Mouse (Mus musculus): Measurements from ENCODE around the gene Cxcl5. TPM values are rescaled to one million over a fixed set of nuclear protein-coding genes. Genes with fewer than 3 reads are reported as not detected.
A peak's percentile ranks its signal among the peaks of the same experiment; 100 is the strongest.

Cxcl5 gene
- polyA plus RNA-seq, 2 experiments = 1.3 to 1.4 TPM

DNA sequence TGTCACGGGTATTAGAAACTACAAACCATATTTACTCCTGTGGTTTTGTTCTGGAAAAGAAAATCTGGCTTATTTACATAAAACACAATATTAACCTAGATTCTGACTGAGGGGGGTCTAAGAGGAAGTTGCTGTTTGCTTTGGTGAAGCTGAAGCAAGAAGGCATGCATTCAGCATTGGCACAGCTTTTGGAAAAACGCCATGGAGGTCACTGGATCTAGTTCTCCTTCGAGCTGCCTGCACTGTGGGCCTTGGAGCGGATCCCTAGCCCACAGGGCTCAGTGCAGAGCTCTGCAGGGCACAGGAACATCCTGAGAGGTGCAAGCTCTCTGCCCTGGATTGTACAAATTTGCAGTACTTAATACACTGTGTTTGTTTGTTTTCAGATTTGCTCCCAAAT, 27.7 kb upstream of the Cxcl5 start:
- DNase-seq (ENCODE audit: low spot score) = peak; percentile 11

DNA sequence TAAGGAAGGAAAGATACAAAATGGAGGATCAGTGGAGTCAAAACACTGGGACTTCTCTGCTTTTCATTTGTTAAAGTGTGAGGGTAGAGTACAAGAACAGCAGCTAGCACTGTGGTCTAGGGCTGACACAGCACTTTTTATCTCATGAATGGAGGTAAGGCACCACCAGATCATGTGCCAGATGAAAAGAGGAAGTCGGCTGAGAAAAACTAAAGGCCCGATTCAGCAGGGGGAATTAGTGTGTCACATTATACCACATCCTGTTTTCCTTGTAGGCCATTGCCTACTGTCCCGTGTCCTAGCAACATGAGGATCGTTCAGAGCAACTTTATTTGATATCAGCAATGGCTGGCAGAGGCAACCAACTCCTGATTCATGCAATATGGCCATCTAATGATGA, 17.1 kb upstream of the Cxcl5 start:
- ATAC-seq (ENCODE audit: low FRiP score, low read depth) (no peak), DNase-seq (ENCODE audit: low spot score) (no peak)
- Histone ChIP-seq H3K36me3 (ENCODE audit: control insufficient read depth, insufficient read depth, low read length) (no peaks in the 10 kb centered on the region), H3K4me1 (ENCODE audit: control insufficient read depth, insufficient read depth, low read length) (no peaks in the 10 kb centered on the region), H3K4me3 (replicated peaks; ENCODE audit: low read length) (no peak overlapping the region), H3K27me3 (ENCODE audit: control insufficient read depth, insufficient read depth, low read length) (no peaks in the 10 kb centered on the region), H3K9ac (ENCODE audit: low read depth, low read length, severe bottlenecking) (no peak overlapping the region), H3K27ac (replicated peaks; ENCODE audit: low read depth, low read length) (no peak overlapping the region), H3K4me2 (replicated peaks; ENCODE audit: low read depth, low read length, severe bottlenecking) (no peak overlapping the region), H3K9me3 (ENCODE audit: control insufficient read depth, low read length) (no peaks in the 10 kb centered on the region)
- no peak for TF ChIP-seq POLR2A (IDR thresholded peaks at IDR 0.05; ENCODE audit: borderline replicate concordance, extremely low read depth, insufficient read depth, insufficient read length)
- WGBS = 62% methylated on average over 4 of the region's 4 CpGs

More for the DNA sequence above, 27.7 kb upstream of the Cxcl5 start:
- 62% methylated on average over 4 of the region's 4 CpGs for WGBS
- TF ChIP-seq POLR2A (IDR thresholded peaks at IDR 0.05; ENCODE audit: borderline replicate concordance, extremely low read depth, insufficient read depth, insufficient read length) = no peak
- 0 out of 2 replicates have a peak, but pooled peaks have one; percentile 15 for ATAC-seq (ENCODE audit: low FRiP score, low read depth)
- Histone ChIP-seq H3K4me3 (replicated peaks; ENCODE audit: low read length) (no peak overlapping the region), H3K36me3 (ENCODE audit: control insufficient read depth, insufficient read depth, low read length) (no peaks in the 10 kb centered on the region), H3K27me3 (ENCODE audit: control insufficient read depth, insufficient read depth, low read length) (no peaks in the 10 kb centered on the region), H3K27ac (replicated peaks; ENCODE audit: low read depth, low read length) (no peak overlapping the region), H3K9ac (ENCODE audit: low read depth, low read length, severe bottlenecking) (no peak overlapping the region), H3K9me3 (ENCODE audit: control insufficient read depth, low read length) (no peaks in the 10 kb centered on the region), H3K4me2 (replicated peaks; ENCODE audit: low read depth, low read length, severe bottlenecking) (no peak overlapping the region), H3K4me1 (ENCODE audit: control insufficient read depth, insufficient read depth, low read length) (peaks cover 4% of the 10 kb centered on the region; the same call in 1 of the 2 replicates)

DNA sequence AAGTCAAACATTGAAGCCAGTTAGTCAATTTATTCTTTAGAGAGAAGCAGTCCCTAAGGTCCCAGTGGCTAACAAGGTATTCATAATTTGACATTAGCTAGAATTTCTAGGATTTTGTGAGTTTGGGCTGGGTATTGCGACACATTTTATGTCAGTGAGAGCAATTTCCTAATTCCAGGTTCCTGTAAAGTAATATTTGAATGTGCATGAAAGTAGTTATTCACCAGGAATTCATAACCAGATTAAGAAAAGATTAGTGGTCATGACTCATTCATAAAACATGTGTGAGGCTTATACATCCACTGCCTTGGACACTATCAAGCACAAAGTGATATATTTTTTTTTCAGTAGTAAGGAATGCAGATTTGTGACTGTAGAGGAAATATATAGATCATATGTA, 5.2 kb upstream of the Cxcl5 start:
- Histone ChIP-seq H3K27me3 (ENCODE audit: control insufficient read depth, insufficient read depth, low read length) (peaks cover 3% of the 10 kb centered on the region; the same call in 1 of the 2 replicates), H3K27ac (replicated peaks; ENCODE audit: low read depth, low read length) (no peak overlapping the region), H3K36me3 (ENCODE audit: control insufficient read depth, insufficient read depth, low read length) (no peaks in the 10 kb centered on the region), H3K9ac (ENCODE audit: low read depth, low read length, severe bottlenecking) (no peak overlapping the region), H3K4me2 (replicated peaks; ENCODE audit: low read depth, low read length, severe bottlenecking) (no peak overlapping the region), H3K4me1 (ENCODE audit: control insufficient read depth, insufficient read depth, low read length) (peaks cover 17% of the 10 kb centered on the region; the same call in 1 of the 2 replicates), H3K4me3 (replicated peaks; ENCODE audit: low read length) (no peak overlapping the region), H3K9me3 (ENCODE audit: control insufficient read depth, low read length) (no peaks in the 10 kb centered on the region)
- 81% methylated on average over 1 of the region's 1 CpGs for WGBS
- no peak for TF ChIP-seq POLR2A (IDR thresholded peaks at IDR 0.05; ENCODE audit: borderline replicate concordance, extremely low read depth, insufficient read depth, insufficient read length)
- DNase-seq (ENCODE audit: low spot score) (no peak), ATAC-seq (ENCODE audit: low FRiP score, low read depth) (no peak)

DNA sequence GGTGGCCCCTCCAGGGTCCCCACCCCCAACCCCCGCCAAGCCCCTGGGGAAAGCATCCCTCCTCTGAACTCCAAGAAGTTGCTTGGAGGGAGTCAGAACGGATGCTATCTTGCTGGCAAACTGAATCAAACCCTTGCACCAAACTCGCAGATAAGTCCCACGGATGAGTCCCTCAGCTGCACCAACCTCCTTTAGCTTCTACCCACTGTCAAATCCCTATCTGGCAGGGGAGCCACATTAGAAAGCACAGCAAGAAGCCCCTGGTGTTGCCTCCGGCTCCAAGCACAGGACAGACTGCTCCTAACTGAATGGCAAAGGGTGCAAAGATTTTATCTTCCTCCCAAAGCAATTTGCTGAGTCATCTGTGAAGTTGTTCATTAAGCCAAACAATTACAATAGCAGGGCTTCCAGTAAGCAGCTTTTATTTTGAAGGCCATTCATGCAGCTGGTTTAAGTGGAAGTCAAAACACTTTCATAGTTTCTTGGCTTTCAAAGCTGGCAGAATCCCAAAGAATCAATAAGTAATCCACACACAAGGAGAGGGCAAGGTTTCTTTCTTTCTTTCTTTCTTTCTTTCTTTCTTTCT, 1.0 kb upstream of the Cxcl5 start:
- no peak overlapping the region for H3K27ac ChIP-seq (replicated peaks; ENCODE audit: low read depth, low read length)
- peak; percentile 39 for DNase-seq (ENCODE audit: low spot score)
- WGBS = 30% methylated on average over 5 of the region's 5 CpGs

DNA sequence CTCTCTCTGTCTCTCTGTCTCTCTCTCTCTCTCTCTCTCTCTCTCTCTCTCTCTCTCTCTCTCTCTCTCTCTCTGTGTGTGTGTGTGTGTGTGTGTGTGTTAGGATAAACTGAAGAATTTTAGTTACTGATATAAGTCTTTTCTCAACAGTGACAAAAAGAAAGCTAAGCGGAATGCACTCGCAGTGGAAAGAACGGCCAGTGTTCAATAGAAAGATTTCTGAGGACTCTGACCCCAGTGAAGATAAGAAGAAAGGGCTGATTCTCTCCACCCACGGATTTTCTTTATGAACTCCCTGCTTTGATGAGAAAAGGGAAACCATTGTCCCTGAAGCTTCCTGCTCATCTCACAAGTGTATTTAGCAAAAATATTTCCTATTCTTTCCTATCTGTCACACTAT, 1.1 kb downstream of the Cxcl5 start:
- Histone ChIP-seq H3K9me3 (ENCODE audit: control insufficient read depth, low read length) (no peaks in the 10 kb centered on the region), H3K4me2 (replicated peaks; ENCODE audit: low read depth, low read length, severe bottlenecking) (no peak overlapping the region), H3K4me3 (replicated peaks; ENCODE audit: low read length) (no peak overlapping the region), H3K27ac (replicated peaks; ENCODE audit: low read depth, low read length) (no peak overlapping the region), H3K27me3 (ENCODE audit: control insufficient read depth, insufficient read depth, low read length) (peaks cover 13% of the 10 kb centered on the region), H3K36me3 (ENCODE audit: control insufficient read depth, insufficient read depth, low read length) (no peaks in the 10 kb centered on the region), H3K9ac (ENCODE audit: low read depth, low read length, severe bottlenecking) (no peak overlapping the region), H3K4me1 (ENCODE audit: control insufficient read depth, insufficient read depth, low read length) (peaks cover 21% of the 10 kb centered on the region)
- ATAC-seq (ENCODE audit: low FRiP score, low read depth) (no peak), DNase-seq (ENCODE audit: low spot score) (no peak)
- no peak for TF ChIP-seq POLR2A (IDR thresholded peaks at IDR 0.05; ENCODE audit: borderline replicate concordance, extremely low read depth, insufficient read depth, insufficient read length)
- WGBS = 77% methylated on average over 4 of the region's 4 CpGs

More for the DNA sequence above, 1.0 kb upstream of the Cxcl5 start:
- Histone ChIP-seq H3K27me3 (ENCODE audit: control insufficient read depth, insufficient read depth, low read length) (peaks cover 13% of the 10 kb centered on the region), H3K4me3 (replicated peaks; ENCODE audit: low read length) (no peak overlapping the region), H3K4me2 (replicated peaks; ENCODE audit: low read depth, low read length, severe bottlenecking) (no peak overlapping the region), H3K4me1 (ENCODE audit: control insufficient read depth, insufficient read depth, low read length) (peaks cover 21% of the 10 kb centered on the region), H3K9me3 (ENCODE audit: control insufficient read depth, low read length) (no peaks in the 10 kb centered on the region), H3K9ac (ENCODE audit: low read depth, low read length, severe bottlenecking) (no peak overlapping the region), H3K36me3 (ENCODE audit: control insufficient read depth, insufficient read depth, low read length) (no peaks in the 10 kb centered on the region)
- ATAC-seq (ENCODE audit: low FRiP score, low read depth) = no peak
- TF ChIP-seq POLR2A (IDR thresholded peaks at IDR 0.05; ENCODE audit: borderline replicate concordance, extremely low read depth, insufficient read depth, insufficient read length) = no peak
